Mouse (Mus musculus): ENCODE results near the gene Mlkl.

The Mlkl gene

DNA sequence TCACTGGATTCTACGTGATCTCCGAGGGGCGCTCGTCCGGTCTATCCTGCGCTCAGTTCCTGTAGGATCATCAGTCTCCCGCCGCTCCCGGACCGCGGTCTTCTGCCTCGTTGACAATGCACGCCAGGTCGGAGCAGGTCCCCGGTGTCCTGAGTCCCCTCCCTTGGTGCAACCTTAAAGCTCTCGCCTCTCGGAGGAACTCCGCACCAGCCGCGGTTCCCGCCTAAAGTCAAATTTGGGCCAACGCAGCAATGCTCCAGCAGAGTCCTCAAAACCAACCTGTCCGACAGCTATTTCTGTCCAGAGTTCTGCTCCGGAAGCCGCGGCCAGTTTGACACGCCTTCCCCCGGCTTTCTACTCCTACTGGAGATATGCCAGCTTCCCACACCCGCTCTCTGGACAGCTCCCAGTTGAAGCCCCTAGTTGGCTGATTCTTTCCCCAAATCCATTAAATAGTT, at the start of gene Mlkl:
Gene Mlkl, minus strand, starts transcription at position 288 of the 458 bp plus-strand sequence.
- in situ Hi-C loops (cut with MboI, MseI), result no loop called here

- in situ Hi-C loops (cut with MboI, MseI), result no loop called here
Observed at GRCm38 (mm10) chr8:111385915-111386314, 47.9 kb upstream of the Mlkl start.

- in situ Hi-C loops (cut with MboI, MseI), result no loop called here
Observed at GRCm38 (mm10) chr8:111384628-111385027, 46.7 kb upstream of the Mlkl start.

DNA sequence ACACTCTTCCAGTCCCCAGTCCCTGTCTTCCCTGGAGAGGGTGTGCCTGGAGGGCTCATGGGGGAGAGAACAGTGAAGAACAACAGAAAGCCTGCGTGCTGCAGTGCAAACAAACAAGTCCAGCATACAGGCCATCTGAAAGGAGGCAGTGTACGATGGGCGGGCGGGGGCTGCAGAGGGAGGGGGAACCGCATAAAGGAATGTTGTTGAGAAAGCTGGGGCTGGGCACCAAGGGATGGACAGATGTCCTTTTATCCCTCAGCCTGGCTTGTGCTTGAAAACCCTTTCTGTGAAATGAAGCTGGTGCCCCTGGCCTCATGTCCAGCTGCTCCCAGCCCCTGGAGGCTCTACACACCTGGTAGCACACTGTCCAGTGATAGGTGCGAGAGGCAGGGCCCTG, 37.2 kb upstream of the Mlkl start:
- in situ Hi-C loops (cut with MboI, MseI), result no loop called here

DNA sequence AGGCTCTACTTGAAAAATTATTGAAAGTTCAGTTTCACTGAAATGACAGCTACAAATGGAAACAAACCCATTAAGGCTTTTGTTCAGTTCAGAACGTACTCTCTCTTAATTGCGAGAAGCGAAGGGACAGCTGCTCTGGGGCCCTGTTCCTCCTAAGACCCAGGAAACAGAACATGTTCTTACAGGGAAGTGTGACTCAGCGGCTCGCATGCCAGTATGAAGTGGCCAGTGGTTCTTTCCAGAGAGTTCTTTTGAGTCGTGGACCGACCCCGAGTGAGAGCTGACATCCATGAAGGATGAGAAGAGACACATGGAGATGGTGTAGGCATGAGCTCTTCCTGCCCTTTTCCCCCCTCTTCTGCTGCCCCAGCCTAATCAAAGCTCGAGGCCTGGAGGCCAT, 31.7 kb upstream of the Mlkl start:
- in situ Hi-C loops (cut with MboI, MseI), result loop anchor here in 1 of 2 experiments (25.0 kb wide), 1 partner anchor 1593 kb away; no protein-coding TSS in a partner anchor

GRCm38 (mm10) chr8:111367350-111367749, 29.4 kb upstream of the Mlkl start:
- in situ Hi-C loops (cut with MboI, MseI), result loop anchor here in 1 of 2 experiments (25.0 kb wide), 1 partner anchor 1595 kb away; no protein-coding TSS in a partner anchor

- in situ Hi-C loops (cut with MboI, MseI), result loop anchor here in 1 of 2 experiments (25.0 kb wide), 1 partner anchor 1596 kb away; no protein-coding TSS in a partner anchor
Observed at GRCm38 (mm10) chr8:111366610-111367234, 28.7 kb upstream of the Mlkl start.

GRCm38 (mm10) chr8:111363489-111363888, 25.5 kb upstream of the Mlkl start:
- in situ Hi-C loops (cut with MboI, MseI), result loop anchor here in 1 of 2 experiments (25.0 kb wide), 1 partner anchor 1599 kb away; no protein-coding TSS in a partner anchor

DNA sequence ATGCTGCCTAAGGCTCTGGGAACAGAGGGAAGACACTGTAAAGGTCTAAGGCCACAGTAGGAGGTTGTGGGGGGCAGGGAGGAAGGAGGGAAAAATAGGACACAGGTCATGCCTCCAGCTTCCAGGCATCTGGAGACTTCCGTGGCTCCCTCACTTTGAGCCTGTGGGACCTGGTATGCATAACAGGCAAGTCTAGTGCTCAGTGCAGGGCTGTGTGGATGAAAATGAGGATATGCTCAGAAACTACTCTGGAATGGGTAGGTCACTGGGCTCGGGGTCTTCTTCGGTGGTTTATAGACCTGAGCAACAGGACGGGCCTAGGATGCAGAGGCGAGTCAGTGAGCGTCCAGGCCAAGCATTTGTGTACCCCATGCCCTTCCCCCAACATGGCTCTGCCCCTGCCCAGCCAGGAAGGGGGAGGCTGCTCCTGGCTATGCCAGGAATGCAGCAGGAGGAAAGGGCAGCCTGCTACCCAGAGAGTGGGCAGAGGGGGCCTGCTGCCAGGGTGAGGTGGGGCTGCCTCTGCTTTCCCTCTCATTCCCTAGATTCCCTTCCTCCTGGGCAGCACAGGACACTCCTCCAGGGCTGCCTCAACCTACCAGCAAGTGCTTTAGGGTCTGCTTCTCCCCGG, 22.7 kb upstream of the Mlkl start:
- in situ Hi-C loops (cut with MboI, MseI), result loop anchor here in 1 of 2 experiments (25.0 kb wide), 1 partner anchor 1602 kb away; no protein-coding TSS in a partner anchor

- in situ Hi-C loops (cut with MboI, MseI), result loop anchor here in 1 of 2 experiments (25.0 kb wide), 1 partner anchor 1602 kb away; no protein-coding TSS in a partner anchor
Observed at GRCm38 (mm10) chr8:111359936-111360335, 22.0 kb upstream of the Mlkl start.

GRCm38 (mm10) chr8:111358905-111359304, 20.9 kb upstream of the Mlkl start:
- in situ Hi-C loops (cut with MboI, MseI), result loop anchor here in 1 of 2 experiments (25.0 kb wide), 1 partner anchor 1603 kb away; no protein-coding TSS in a partner anchor

DNA sequence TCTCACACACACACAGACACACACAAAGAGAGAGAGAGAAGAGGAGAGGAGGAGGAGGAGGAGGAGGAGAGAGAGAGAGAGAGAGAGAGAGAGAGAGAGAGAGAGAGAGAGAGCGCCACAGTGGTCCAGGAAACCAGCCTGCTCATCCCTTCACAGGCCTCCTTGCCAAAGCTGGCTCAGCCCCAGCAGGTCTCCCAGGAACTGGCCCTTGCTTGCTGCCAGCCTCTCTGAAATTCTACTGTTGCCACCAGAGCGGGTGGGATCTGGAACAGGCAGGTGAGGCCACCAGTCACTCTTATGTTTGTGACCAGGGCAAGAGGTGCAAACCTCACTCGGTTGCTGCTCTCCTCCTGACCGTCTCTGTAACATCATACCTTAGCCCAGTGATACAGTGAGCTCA, 19.5 kb upstream of the Mlkl start:
- in situ Hi-C loops (cut with MboI, MseI), result loop anchor here in 1 of 2 experiments (25.0 kb wide), 1 partner anchor 1605 kb away; no protein-coding TSS in a partner anchor

- in situ Hi-C loops (cut with MboI, MseI), result loop anchor here in 1 of 2 experiments (25.0 kb wide), 1 partner anchor 1609 kb away; no protein-coding TSS in a partner anchor
Observed at GRCm38 (mm10) chr8:111353497-111353896, 15.5 kb upstream of the Mlkl start.

DNA sequence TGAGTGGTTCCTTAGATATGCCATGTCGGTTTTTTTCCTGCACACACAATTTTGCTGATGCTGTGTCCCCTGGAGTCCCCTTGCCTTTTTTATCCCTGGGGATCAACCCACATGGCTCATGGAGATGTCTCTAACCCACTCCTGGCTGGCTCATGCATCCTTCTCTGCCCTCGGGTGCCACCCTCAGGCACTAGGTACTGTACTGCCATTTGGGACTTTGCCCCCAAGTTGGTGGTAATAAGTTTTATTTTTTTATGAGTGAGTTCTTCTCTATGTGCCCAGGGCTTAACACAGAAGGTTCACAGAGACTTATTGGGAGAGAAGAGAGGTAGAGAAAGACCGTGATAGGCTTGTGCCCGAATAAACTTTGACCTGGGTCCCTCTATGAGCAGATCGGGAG, 14.3 kb upstream of the Mlkl start:
- in situ Hi-C loops (cut with MboI, MseI), result loop anchor here in 1 of 2 experiments (25.0 kb wide), 1 partner anchor 1610 kb away; no protein-coding TSS in a partner anchor

- in situ Hi-C loops (cut with MboI, MseI), result loop anchor here in 1 of 2 experiments (25.0 kb wide), 1 partner anchor 1612 kb away; no protein-coding TSS in a partner anchor
Observed at GRCm38 (mm10) chr8:111350577-111350976, 12.6 kb upstream of the Mlkl start.

DNA sequence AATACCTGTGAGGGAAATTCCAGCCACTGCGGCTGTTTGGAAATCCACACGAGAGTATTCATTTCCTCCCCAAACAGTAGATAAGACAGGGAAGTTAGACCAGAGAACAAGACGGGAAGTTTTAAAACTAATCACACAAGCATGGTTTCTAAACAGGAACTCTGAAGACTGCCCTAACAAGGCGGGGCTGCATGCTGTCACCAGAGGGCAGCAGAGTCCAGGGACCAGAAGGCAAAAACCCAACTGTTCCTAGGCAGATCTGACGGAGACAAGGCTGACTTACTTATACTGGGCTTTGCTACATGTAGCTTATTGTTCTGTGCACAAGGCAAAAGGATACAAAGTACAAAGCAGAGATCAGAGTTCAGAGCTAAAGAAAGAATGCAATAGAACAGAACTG, 5.2 kb upstream of the Mlkl start:
- in situ Hi-C loops (cut with MboI, MseI), result loop anchor here (5.0 kb wide), 2 partner anchors 94 to 104 kb away; no protein-coding TSS in a partner anchor

- in situ Hi-C loops (cut with MboI, MseI), result loop anchor here (5.0 kb wide), 2 partner anchors 97 to 107 kb away; no protein-coding TSS in a partner anchor
Observed at GRCm38 (mm10) chr8:111340186-111340585, 2.2 kb upstream of the Mlkl start.

DNA sequence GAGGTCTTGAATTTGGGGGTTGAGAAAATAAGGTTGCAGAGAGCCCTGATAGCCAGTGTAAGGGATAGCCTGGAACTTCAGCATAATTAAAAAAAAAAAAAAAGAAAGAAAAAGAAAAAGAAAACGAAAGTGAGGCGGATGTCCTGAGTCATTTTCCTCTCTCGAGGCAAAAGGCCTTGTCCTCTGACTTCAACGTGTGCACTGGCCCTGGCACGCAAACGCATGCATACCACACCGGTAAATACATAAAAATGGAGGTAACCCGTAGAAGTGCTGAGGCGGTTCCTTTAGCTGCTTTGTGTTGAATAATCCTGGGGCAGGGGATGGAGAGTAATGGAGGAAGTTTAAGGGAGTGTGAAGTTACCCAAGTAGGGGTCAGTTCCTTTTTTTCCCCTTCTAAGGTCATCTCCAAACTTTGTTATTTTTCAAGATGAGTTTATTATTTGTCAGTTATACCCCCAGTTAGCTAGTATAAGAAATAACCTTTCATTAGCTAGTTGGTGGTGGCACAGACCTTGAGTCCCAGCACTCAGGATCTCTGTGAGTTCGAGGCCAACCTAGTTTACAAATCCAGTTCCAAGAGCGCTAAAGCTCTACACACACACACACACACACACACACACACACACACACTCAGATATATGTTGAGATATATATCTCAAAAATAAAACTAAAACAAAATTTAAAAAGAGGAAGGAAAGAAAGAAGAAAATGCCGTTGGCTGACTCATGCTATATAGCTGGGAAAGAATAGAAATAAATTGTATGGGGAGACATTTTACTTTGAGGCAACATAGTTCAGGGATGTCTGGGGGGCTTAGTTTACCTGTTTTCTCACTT, 612 bp upstream of the Mlkl start:
- in situ Hi-C loops (cut with MboI, MseI), result no loop called here

- in situ Hi-C loops (cut with MboI, MseI), result no loop called here
Observed at GRCm38 (mm10) chr8:111337311-111337889, 577 bp downstream of the Mlkl start.

- in situ Hi-C loops (cut with MboI, MseI), result no loop called here
Observed at GRCm38 (mm10) chr8:111336692-111337091, 1.3 kb downstream of the Mlkl start.

Data from T-helper 17 cell (primary cell).